Mouse (Mus musculus) left cerebral cortex, postnatal 4 days (tissue): ENCODE results near the gene 9330159F19Rik. TPM values are rescaled to one million over a fixed set of nuclear protein-coding genes. Genes with fewer than 3 reads are reported as not detected.

Experiments used
- total RNA-seq, 2 experiments: library from RNA; stranded (reverse); gene quantifications; 2 replicates each; pipeline ENCODE4 v1.2.3; 2021

Gene 9330159F19Rik
- total RNA-seq, 2 experiments from 2014 or later = 145 to 151 TPM

Other genes starting within 250 kb of the 9330159F19Rik start
- not detected for gene 2310057J18Rik, start 225.3 kb upstream of the 9330159F19Rik start, total RNA-seq
- 100 to 1,000 TPM; 257 to 276 TPM for gene Soga3, start 67.8 kb upstream of the 9330159F19Rik start, total RNA-seq
- gene Gm49353, start 12.7 kb upstream of the 9330159F19Rik start, total RNA-seq = 10 to 100 TPM; 42.4 to 54.0 TPM
- 10 to 100 TPM; 19.2 to 22.8 TPM for gene Echdc1, start 101.6 kb downstream of the 9330159F19Rik start, total RNA-seq
- gene Rnf146, start 150.8 kb downstream of the 9330159F19Rik start, total RNA-seq = 10 to 100 TPM; 81.5 to 85.9 TPM